Mouse (Mus musculus): ENCODE measurements around the gene Strada. TPM values are rescaled to one million over a fixed set of nuclear protein-coding genes. Genes with fewer than 3 reads are reported as not detected.
"Not testable (repeated sequence)": the region's sequence is repeated elsewhere in the genome, so short reads cannot be mapped to it uniquely, and the experiment has no call there.

The Strada gene
- polyA plus RNA-seq, 1 experiment from 2014 or later: 33.5 TPM

DNA sequence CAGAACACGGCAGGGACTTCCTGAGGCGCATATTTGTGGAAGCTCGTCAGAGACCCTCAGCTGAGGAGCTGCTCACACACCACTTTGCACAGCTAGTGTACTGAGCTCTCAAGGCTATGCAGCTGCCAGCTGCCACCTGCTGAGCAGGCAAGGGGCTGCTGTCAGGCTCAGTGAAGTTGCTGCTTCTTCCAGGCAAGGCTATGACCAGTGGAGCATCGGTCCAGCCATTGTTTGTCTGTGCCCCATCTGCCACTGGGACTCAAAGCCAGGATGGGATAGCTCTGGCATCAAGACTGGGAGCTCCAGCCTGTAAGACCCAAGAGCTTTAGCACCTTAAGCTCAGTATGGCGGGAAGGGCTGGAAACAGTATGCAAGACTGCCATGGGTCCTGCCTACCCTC lies 47.9 kb downstream of the Strada start:
- ATAC-seq (ENCODE audit: low FRiP score, low TSS enrichment): no peak
- Histone ChIP-seq H3K27me3 (ENCODE audit: control insufficient read depth, insufficient read depth, low read length) (no peaks in the 10 kb centered on the region), H3K4me1 (ENCODE audit: control insufficient read depth, insufficient read depth, low read length) (peaks cover 11% of the 10 kb centered on the region), H3K9me3 (ENCODE audit: control insufficient read depth, low read length) (no peaks in the 10 kb centered on the region), H3K9ac (ENCODE audit: low read depth, low read length) (no peak overlapping the region), H3K27ac (ENCODE audit: low read depth, low read length) (no peak overlapping the region), H3K36me3 (ENCODE audit: control insufficient read depth, insufficient read depth, low read length) (peaks cover 91% of the 10 kb centered on the region), H3K4me3 (ENCODE audit: low read length) (no peak overlapping the region), H3K4me2 (replicated peaks; ENCODE audit: low read depth, low read length) (no peak overlapping the region)
- WGBS: 84% methylated on average over 5 of the region's 5 CpGs

DNA sequence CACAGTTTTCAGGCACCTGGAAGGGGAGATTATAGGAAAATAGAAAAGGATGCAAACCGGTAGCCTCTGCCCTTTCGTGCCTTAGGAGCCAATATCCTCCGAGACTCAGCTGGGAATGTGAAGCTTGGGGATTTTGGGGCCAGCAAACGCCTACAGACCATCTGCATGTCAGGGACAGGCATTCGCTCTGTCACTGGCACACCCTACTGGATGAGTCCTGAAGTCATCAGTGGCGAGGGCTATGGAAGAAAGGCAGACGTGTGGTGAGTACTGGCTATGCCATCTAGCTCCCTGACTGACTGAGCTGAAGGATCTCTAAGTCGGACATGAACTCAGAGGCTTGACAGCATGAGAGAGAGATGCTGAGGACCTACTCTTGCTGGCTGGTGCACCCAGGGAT lies 49.8 kb downstream of the Strada start:
- H3K9me3 ChIP-seq (ENCODE audit: control insufficient read depth, low read length): no peaks in the 10 kb centered on the region
- 86% methylated on average over 8 of the region's 8 CpGs for WGBS
- no peak overlapping the region for H3K9ac ChIP-seq (ENCODE audit: low read depth, low read length)
- H3K36me3 ChIP-seq (ENCODE audit: control insufficient read depth, insufficient read depth, low read length): peaks cover 95% of the 10 kb centered on the region
- H3K27me3 ChIP-seq (ENCODE audit: control insufficient read depth, insufficient read depth, low read length): no peaks in the 10 kb centered on the region
- no peak for ATAC-seq (ENCODE audit: low FRiP score, low TSS enrichment)
- H3K4me2 ChIP-seq (replicated peaks; ENCODE audit: low read depth, low read length): no peak overlapping the region
- no peak overlapping the region for H3K27ac ChIP-seq (ENCODE audit: low read depth, low read length)
- H3K4me1 ChIP-seq (ENCODE audit: control insufficient read depth, insufficient read depth, low read length): no peaks in the 10 kb centered on the region
- no peak overlapping the region for H3K4me3 ChIP-seq (ENCODE audit: low read length)

- no peaks in the 10 kb centered on the region for H3K4me1 ChIP-seq (ENCODE audit: control insufficient read depth, insufficient read depth, low read length)
- ATAC-seq (ENCODE audit: low FRiP score, low TSS enrichment): no peak
- no peak overlapping the region for H3K4me3 ChIP-seq (ENCODE audit: low read length)
- H3K27ac ChIP-seq (ENCODE audit: low read depth, low read length): no peak overlapping the region
- no peaks in the 10 kb centered on the region for H3K27me3 ChIP-seq (ENCODE audit: control insufficient read depth, insufficient read depth, low read length)
- WGBS: 82% methylated on average over 3 of the region's 3 CpGs
- H3K4me2 ChIP-seq (replicated peaks; ENCODE audit: low read depth, low read length): no peak overlapping the region
- H3K9ac ChIP-seq (ENCODE audit: low read depth, low read length): no peak overlapping the region
- H3K9me3 ChIP-seq (ENCODE audit: control insufficient read depth, low read length): no peaks in the 10 kb centered on the region
- H3K36me3 ChIP-seq (ENCODE audit: control insufficient read depth, insufficient read depth, low read length): peaks cover 85% of the 10 kb centered on the region
Observed at GRCm38 (mm10) chr11:106151219-106151618, 50.7 kb downstream of the Strada start.

DNA sequence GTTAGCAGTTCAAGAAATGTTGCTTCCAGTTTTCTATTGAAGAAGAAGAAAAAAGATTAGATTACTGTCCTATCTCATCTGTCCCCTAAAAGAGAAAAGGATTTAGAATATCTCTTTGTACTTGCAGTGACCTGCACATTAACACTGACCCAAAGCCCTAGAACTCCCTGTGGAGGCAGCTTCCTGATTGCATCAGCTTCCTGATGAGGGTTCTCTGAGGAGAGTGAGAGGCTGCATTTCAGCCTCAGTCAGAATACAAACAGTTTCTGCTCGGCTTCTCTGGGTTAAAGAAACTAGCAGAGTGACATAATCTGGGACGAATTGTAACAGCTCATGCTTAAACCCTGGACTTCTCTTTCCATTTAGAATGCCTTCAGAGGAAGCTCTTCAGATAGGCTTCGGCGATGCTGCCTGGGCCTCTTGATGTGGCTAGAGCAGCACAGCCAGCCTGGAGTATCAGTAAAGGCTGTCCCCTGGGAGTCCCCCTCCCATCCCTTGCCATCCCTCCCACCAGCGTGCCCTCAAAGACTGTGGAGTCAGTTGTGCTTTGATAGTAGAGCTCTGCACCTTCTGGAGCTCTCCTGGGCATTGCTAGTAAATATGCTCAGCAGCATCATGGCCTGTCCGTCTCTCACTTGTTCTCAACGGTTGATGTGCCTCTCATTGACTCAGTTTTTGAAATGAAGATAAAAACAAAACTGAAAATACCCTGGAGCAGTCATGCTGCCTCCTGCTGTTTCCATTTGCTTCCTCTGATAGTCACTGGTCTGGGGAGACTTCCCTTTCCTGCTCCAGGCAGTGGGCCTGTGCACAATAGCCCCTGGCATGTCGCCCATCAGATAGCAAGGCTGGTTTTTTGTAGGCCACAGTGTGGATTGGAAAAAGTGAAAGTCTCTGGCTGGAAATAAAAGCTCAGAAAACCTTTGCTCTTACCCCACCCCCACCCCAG lies 67.1 kb downstream of the Strada start:
- Histone ChIP-seq H3K36me3 (ENCODE audit: control insufficient read depth, insufficient read depth, low read length) (peaks cover 26% of the 10 kb centered on the region; the same call in 1 of the 2 replicates), H3K9me3 (ENCODE audit: control insufficient read depth, low read length) (no peaks in the 10 kb centered on the region), H3K4me1 (ENCODE audit: control insufficient read depth, insufficient read depth, low read length) (peaks cover 8% of the 10 kb centered on the region; the same call in 1 of the 2 replicates), H3K9ac (ENCODE audit: low read depth, low read length) (peak overlapping the region; percentile 3; the same call in 1 of the 2 replicates), H3K4me2 (replicated peaks; ENCODE audit: low read depth, low read length) (peak overlapping the region; percentile 12; the same call in 1 of the 2 replicates), H3K27me3 (ENCODE audit: control insufficient read depth, insufficient read depth, low read length) (no peaks in the 10 kb centered on the region), H3K4me3 (ENCODE audit: low read length) (no peak overlapping the region), H3K27ac (ENCODE audit: low read depth, low read length) (peak overlapping the region; percentile 81)
- 39% methylated on average over 8 of the region's 8 CpGs for WGBS
- ATAC-seq (ENCODE audit: low FRiP score, low TSS enrichment): peak; percentile 83; the same call in 1 of the 2 replicates

- Histone ChIP-seq H3K4me1 (ENCODE audit: control insufficient read depth, insufficient read depth, low read length) (peaks cover 8% of the 10 kb centered on the region; the same call in 1 of the 2 replicates), H3K36me3 (ENCODE audit: control insufficient read depth, insufficient read depth, low read length) (peaks cover 31% of the 10 kb centered on the region), H3K27me3 (ENCODE audit: control insufficient read depth, insufficient read depth, low read length) (no peaks in the 10 kb centered on the region), H3K9ac (ENCODE audit: low read depth, low read length) (no peak overlapping the region), H3K27ac (ENCODE audit: low read depth, low read length) (no peak overlapping the region), H3K4me2 (replicated peaks; ENCODE audit: low read depth, low read length) (no peak overlapping the region), H3K4me3 (ENCODE audit: low read length) (no peak overlapping the region), H3K9me3 (ENCODE audit: control insufficient read depth, low read length) (no peaks in the 10 kb centered on the region)
- WGBS: 59% methylated on average over 5 of the region's 5 CpGs
- ATAC-seq (ENCODE audit: low FRiP score, low TSS enrichment): no peak
Observed at GRCm38 (mm10) chr11:106132516-106132915, 69.5 kb downstream of the Strada start.

DNA sequence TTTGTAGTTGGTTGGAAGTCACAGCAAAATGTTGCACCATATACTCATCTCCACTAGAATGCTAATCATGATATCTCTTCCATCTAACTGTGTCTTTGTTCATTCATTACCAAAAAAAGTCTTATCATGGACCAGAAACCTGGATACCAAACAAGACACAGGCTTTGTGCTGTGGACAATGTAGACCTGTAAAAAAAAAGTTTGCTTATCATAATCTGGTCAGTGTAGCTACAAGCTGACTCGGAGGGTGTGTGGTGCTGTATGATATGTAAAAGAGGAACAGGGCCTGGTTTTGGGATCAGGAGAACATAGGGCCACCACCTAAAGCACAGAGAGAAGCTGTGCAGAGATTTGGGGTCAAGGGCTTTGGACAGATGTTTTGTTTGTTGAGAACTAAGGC lies 72.5 kb downstream of the Strada start:
- Histone ChIP-seq H3K27me3 (ENCODE audit: control insufficient read depth, insufficient read depth, low read length) (no peaks in the 10 kb centered on the region), H3K4me2 (replicated peaks; ENCODE audit: low read depth, low read length) (no peak overlapping the region), H3K4me1 (ENCODE audit: control insufficient read depth, insufficient read depth, low read length) (peaks cover 3% of the 10 kb centered on the region; the same call in 1 of the 2 replicates), H3K27ac (ENCODE audit: low read depth, low read length) (no peak overlapping the region), H3K9ac (ENCODE audit: low read depth, low read length) (no peak overlapping the region), H3K4me3 (ENCODE audit: low read length) (no peak overlapping the region), H3K36me3 (ENCODE audit: control insufficient read depth, insufficient read depth, low read length) (peaks cover 34% of the 10 kb centered on the region), H3K9me3 (ENCODE audit: control insufficient read depth, low read length) (no peaks in the 10 kb centered on the region)
- no peak for ATAC-seq (ENCODE audit: low FRiP score, low TSS enrichment)
- 90% methylated on average over 1 of the region's 1 CpGs for WGBS

DNA sequence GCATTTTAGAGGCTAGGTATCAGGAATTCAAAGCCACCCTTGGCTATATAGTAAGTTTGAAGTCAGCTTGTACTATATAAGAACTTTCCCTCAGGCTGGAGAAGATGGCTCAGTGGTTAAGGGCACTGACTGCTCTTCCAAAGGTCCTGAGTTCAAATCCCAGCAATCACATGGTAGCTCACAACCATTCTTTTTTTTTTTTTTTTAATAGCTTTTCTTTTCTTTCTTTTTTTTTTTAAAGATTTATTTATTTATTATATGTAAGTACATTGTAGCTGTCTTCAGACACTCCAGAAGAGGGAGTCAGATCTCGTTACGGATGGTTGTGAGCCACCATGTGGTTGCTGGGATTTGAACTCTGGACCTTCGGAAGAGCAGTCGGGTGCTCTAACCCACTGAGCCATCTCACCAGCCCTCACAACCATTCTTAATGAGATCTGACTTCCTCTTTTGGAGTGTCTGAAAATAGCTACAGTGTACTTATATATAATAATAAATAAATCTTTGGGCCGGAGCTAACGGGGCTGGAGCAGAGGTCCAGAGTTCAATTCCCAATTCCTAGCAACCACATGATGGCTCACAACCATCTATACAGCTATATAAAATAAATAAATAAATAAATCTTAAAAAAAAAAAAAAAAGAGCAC lies 75.1 kb downstream of the Strada start:
- not testable (repeated sequence) for H3K27me3 ChIP-seq (ENCODE audit: control insufficient read depth, insufficient read depth, low read length); H3K9me3 ChIP-seq (ENCODE audit: control insufficient read depth, low read length); H3K4me3 ChIP-seq (ENCODE audit: low read length); H3K4me2 ChIP-seq (replicated peaks; ENCODE audit: low read depth, low read length); H3K27ac ChIP-seq (ENCODE audit: low read depth, low read length); H3K9ac ChIP-seq (ENCODE audit: low read depth, low read length); ATAC-seq (ENCODE audit: low FRiP score, low TSS enrichment); H3K4me1 ChIP-seq (ENCODE audit: control insufficient read depth, insufficient read depth, low read length)
- 95% methylated on average over 4 of the region's 6 CpGs for WGBS
- peaks cover 46% of the 10 kb centered on the region for H3K36me3 ChIP-seq (ENCODE audit: control insufficient read depth, insufficient read depth, low read length)

- Histone ChIP-seq H3K4me1 (ENCODE audit: control insufficient read depth, insufficient read depth, low read length) (no peaks in the 10 kb centered on the region), H3K36me3 (ENCODE audit: control insufficient read depth, insufficient read depth, low read length) (peaks cover 51% of the 10 kb centered on the region), H3K4me3 (ENCODE audit: low read length) (no peak overlapping the region), H3K4me2 (replicated peaks; ENCODE audit: low read depth, low read length) (no peak overlapping the region), H3K9me3 (ENCODE audit: control insufficient read depth, low read length) (no peaks in the 10 kb centered on the region), H3K9ac (ENCODE audit: low read depth, low read length) (no peak overlapping the region), H3K27ac (ENCODE audit: low read depth, low read length) (no peak overlapping the region), H3K27me3 (ENCODE audit: control insufficient read depth, insufficient read depth, low read length) (no peaks in the 10 kb centered on the region)
- ATAC-seq (ENCODE audit: low FRiP score, low TSS enrichment): no peak
- WGBS: 82% methylated on average over 1 of the region's 1 CpGs
Observed at GRCm38 (mm10) chr11:106125827-106126226, 76.1 kb downstream of the Strada start.

GRCm38 (mm10) chr11:106124784-106125183 lies 77.2 kb downstream of the Strada start:
- H3K4me2 ChIP-seq (replicated peaks; ENCODE audit: low read depth, low read length): no peak overlapping the region
- no peak overlapping the region for H3K9ac ChIP-seq (ENCODE audit: low read depth, low read length)
- 80% methylated on average over 4 of the region's 4 CpGs for WGBS
- H3K27me3 ChIP-seq (ENCODE audit: control insufficient read depth, insufficient read depth, low read length): no peaks in the 10 kb centered on the region
- no peaks in the 10 kb centered on the region for H3K9me3 ChIP-seq (ENCODE audit: control insufficient read depth, low read length)
- no peaks in the 10 kb centered on the region for H3K4me1 ChIP-seq (ENCODE audit: control insufficient read depth, insufficient read depth, low read length)
- no peak for ATAC-seq (ENCODE audit: low FRiP score, low TSS enrichment)
- no peak overlapping the region for H3K27ac ChIP-seq (ENCODE audit: low read depth, low read length)
- H3K36me3 ChIP-seq (ENCODE audit: control insufficient read depth, insufficient read depth, low read length): peaks cover 49% of the 10 kb centered on the region
- H3K4me3 ChIP-seq (ENCODE audit: low read length): no peak overlapping the region

Measured in kidney, embryonic 14.5 days (tissue).